Mouse (Mus musculus) MEL (cell line): Measurements from ENCODE around the gene Nwd1. TPM values are rescaled to one million over a fixed set of nuclear protein-coding genes. Genes with fewer than 3 reads are reported as not detected.
A peak's percentile ranks its signal among the peaks of the same experiment; 100 is the strongest.
"Not testable (repeated sequence)": the region's sequence is repeated elsewhere in the genome, so short reads cannot be mapped to it uniquely, and the experiment has no call there.

Experiments
- DNase-seq: peaks from one replicate; pipeline ENCODE4 v3.0.0; 2011; ENCODE audit warnings: low read depth, low spot score
- H3K27ac ChIP-seq: 2 replicates; pipeline ENCODE4 v1.5.1; 2012; ENCODE audit warnings: low read depth, mild to moderate bottlenecking, control low read depth, low read length, moderate library complexity; ENCODE audit not compliant: control insufficient read depth
- H3K27me3 ChIP-seq, 2 experiments: fragments of 150-350 bp in 1 of 2; sonication (generic) in 1 of 2; 2 replicates each; pipeline ENCODE4 v1.6.1; 2012; ENCODE audit warnings: low read length in 2 of 2, mild to moderate bottlenecking in 2 of 2, improper control_type of control experiment in 1 of 2, moderate library complexity in 1 of 2; ENCODE audit not compliant: insufficient read depth in 2 of 2, control insufficient read depth in 1 of 2
- H3K36me3 ChIP-seq, 2 experiments: 2 replicates each; pipeline ENCODE4 v1.6.1; 2012 to 2014; ENCODE audit warnings: low read length in 2 of 2, improper control_type of control experiment in 1 of 2, inconsistent platforms in 1 of 2, mild to moderate bottlenecking in 1 of 2; ENCODE audit not compliant: insufficient read depth in 2 of 2, control insufficient read depth in 1 of 2
- H3K4me1 ChIP-seq, 2 experiments: fragments of 150-350 bp in 1 of 2; sonication (generic) in 1 of 2; 2 replicates each; pipeline ENCODE4 v1.6.1; 2012; ENCODE audit warnings: low read length in 2 of 2, improper control_type of control experiment in 1 of 2, mild to moderate bottlenecking in 1 of 2; ENCODE audit not compliant: insufficient read depth in 2 of 2, control insufficient read depth in 1 of 2
- H3K4me3 ChIP-seq, 2 experiments: fragments of 150-350 bp in 1 of 2; sonication (generic) in 1 of 2; 2 replicates each; pipeline ENCODE4 v1.5.1; 2012; ENCODE audit warnings: low read depth in 2 of 2, low read length in 2 of 2, mild to moderate bottlenecking in 2 of 2, moderate library complexity in 2 of 2, control low read depth in 1 of 2, improper control_type of control experiment in 1 of 2; ENCODE audit not compliant: control insufficient read depth in 1 of 2, insufficient read depth in 1 of 2
- H3K79me2 ChIP-seq: 2 replicates; pipeline ENCODE4 v1.6.1; 2012; ENCODE audit warnings: mild to moderate bottlenecking, low read length, moderate library complexity; ENCODE audit not compliant: control insufficient read depth, poor library complexity, insufficient read depth
- H3K9ac ChIP-seq: 2 replicates; pipeline ENCODE4 v1.6.1; 2012; ENCODE audit warnings: low read depth, mild to moderate bottlenecking, control low read depth, low read length, moderate library complexity; ENCODE audit not compliant: control insufficient read depth, poor library complexity, severe bottlenecking
- H3K9me3 ChIP-seq: fragments of 150-350 bp; sonication (generic); replicated peaks from 2 replicates; pipeline ENCODE4 v1.6.1; 2012; ENCODE audit warnings: mild to moderate bottlenecking, low read length, improper control_type of control experiment, moderate library complexity; ENCODE audit not compliant: insufficient read depth
- CHD1 ChIP-seq: IDR thresholded peaks from 2 replicates; pipeline ENCODE4 v1.6.1; 2012; ENCODE audit warnings: low read depth, mild to moderate bottlenecking, inconsistent platforms, low read length, improper control_type of control experiment
- CTCF ChIP-seq, 3 experiments: IDR thresholded peaks in 2 of 3; conservative IDR thresholded peaks in 1 of 3; 2 replicates each; pipeline ENCODE4 v1.5.1; 2011 to 2012; ENCODE audit warnings: low read length in 3 of 3, low read depth in 2 of 3, mild to moderate bottlenecking in 2 of 3, improper control_type of control experiment in 1 of 3, inconsistent platforms in 1 of 3, mixed read lengths in 1 of 3, moderate library complexity in 1 of 3; ENCODE audit not compliant: control insufficient read depth in 1 of 3, insufficient read depth in 1 of 3, poor library complexity in 1 of 3, severe bottlenecking in 1 of 3
- GATA1 ChIP-seq: IDR thresholded peaks from 2 replicates; pipeline ENCODE4 v1.6.1; 2011; ENCODE audit warnings: low read depth, low read length, improper control_type of control experiment
- JUND ChIP-seq: IDR thresholded peaks from 2 replicates; pipeline ENCODE4 v1.6.1; 2011; ENCODE audit warnings: low read depth, mild to moderate bottlenecking, improper control_type of control experiment, low read length
- MAX ChIP-seq: IDR thresholded peaks from 2 replicates; pipeline ENCODE4 v1.6.1; 2011; ENCODE audit warnings: low read length, improper control_type of control experiment
- MAZ ChIP-seq: IDR thresholded peaks from 2 replicates; pipeline ENCODE4 v1.6.1; 2012; ENCODE audit warnings: low read depth, mild to moderate bottlenecking, inconsistent platforms, low read length, improper control_type of control experiment
- MEF2A ChIP-seq: IDR thresholded peaks from 2 replicates; pipeline ENCODE4 v1.6.1; 2014; ENCODE audit warnings: low read depth, mild to moderate bottlenecking, inconsistent platforms, low read length, improper control_type of control experiment; ENCODE audit not compliant: poor library complexity, insufficient replicate concordance, severe bottlenecking; ENCODE audit errors: extremely low read depth
- MXI1 ChIP-seq: IDR thresholded peaks from 2 replicates; pipeline ENCODE4 v1.6.1; 2011; ENCODE audit warnings: mild to moderate bottlenecking, low read depth, low read length, improper control_type of control experiment
- NELFE ChIP-seq: IDR thresholded peaks from 2 replicates; pipeline ENCODE4 v1.6.1; 2011; ENCODE audit warnings: low read depth, low read length, improper control_type of control experiment
- POLR2A ChIP-seq, 2 experiments: IDR thresholded peaks; 2 replicates each; pipeline ENCODE4 v1.6.1; 2011 to 2012; ENCODE audit warnings: low read length in 2 of 2, mild to moderate bottlenecking in 2 of 2, control low read depth in 1 of 2, improper control_type of control experiment in 1 of 2, low read depth in 1 of 2, moderate library complexity in 1 of 2; ENCODE audit not compliant: control insufficient read depth in 1 of 2, insufficient read depth in 1 of 2, poor library complexity in 1 of 2
- POLR2AphosphoS2 ChIP-seq: IDR thresholded peaks from 2 replicates; pipeline ENCODE4 v1.6.1; 2011; ENCODE audit warnings: low read length, improper control_type of control experiment
- RAD21 ChIP-seq: IDR thresholded peaks from 2 replicates; pipeline ENCODE4 v1.6.1; 2011; ENCODE audit warnings: mild to moderate bottlenecking, low read depth, low read length, improper control_type of control experiment
- TAL1 ChIP-seq: IDR thresholded peaks from 2 replicates; pipeline ENCODE4 v1.6.1; 2012; ENCODE audit warnings: mild to moderate bottlenecking, inconsistent platforms, low read length, moderate library complexity, mixed read lengths
- TBP ChIP-seq: IDR thresholded peaks from 2 replicates; pipeline ENCODE4 v1.8.0; 2011; ENCODE audit warnings: low read depth, low read length, improper control_type of control experiment
- TCF12 ChIP-seq: IDR thresholded peaks from 2 replicates; pipeline ENCODE4 v1.6.1; 2014; ENCODE audit warnings: low read depth, mild to moderate bottlenecking, inconsistent platforms, low read length, improper control_type of control experiment, moderate library complexity
- UBTF ChIP-seq: IDR thresholded peaks from 2 replicates; pipeline ENCODE4 v1.6.1; 2012; ENCODE audit warnings: low read depth, mild to moderate bottlenecking, inconsistent platforms, low read length, improper control_type of control experiment, moderate library complexity, borderline replicate concordance; ENCODE audit not compliant: insufficient read depth
- USF1 ChIP-seq: IDR thresholded peaks from 2 replicates; pipeline ENCODE4 v1.6.1; 2014; ENCODE audit warnings: low read depth, mild to moderate bottlenecking, inconsistent platforms, low read length, improper control_type of control experiment, moderate library complexity
- ZC3H11A ChIP-seq: IDR thresholded peaks from 2 replicates; pipeline ENCODE4 v1.6.1; 2012; ENCODE audit warnings: low read depth, mild to moderate bottlenecking, inconsistent platforms, low read length, improper control_type of control experiment
- ZKSCAN1 ChIP-seq: IDR thresholded peaks from 2 replicates; pipeline ENCODE4 v1.6.1; 2012; ENCODE audit warnings: low read depth, mild to moderate bottlenecking, inconsistent platforms, low read length, improper control_type of control experiment, moderate library complexity
- ZMIZ1 ChIP-seq: IDR thresholded peaks from 2 replicates; pipeline ENCODE4 v1.6.1; 2012; ENCODE audit warnings: low read depth, mild to moderate bottlenecking, inconsistent platforms, low read length, improper control_type of control experiment, moderate library complexity
- polyA plus RNA-seq, 2 experiments: library from polyadenylated mRNA; stranded (reverse) in 1 of 2; unstranded in 1 of 2; fragments of >175 nt in 1 of 2; fragments of >200 nt in 1 of 2; gene quantifications; 2 replicates each; pipeline versions ENCODE4 v1.2.1 to v1.2.4; 2012; ENCODE audit warnings: low replicate concordance in 2 of 2, low read depth in 1 of 2; ENCODE audit not compliant: insufficient read length in 2 of 2, insufficient read depth in 1 of 2, missing spikeins in 1 of 2
- total RNA-seq: library from RNA; depleted of rRNA; stranded (reverse); fragments of 300-350 nt; gene quantifications from 2 replicates; pipeline ENCODE4 v1.2.3, GENCODE M21; 2012

Gene Nwd1
- total and polyA plus RNA-seq, 3 experiments = 0.03 TPM; not detected in 2

- not testable (repeated sequence) for H3K27me3 ChIP-seq, H3K4me1 ChIP-seq, H3K79me2 ChIP-seq, H3K9me3 ChIP-seq, H3K36me3 ChIP-seq
- Histone ChIP-seq H3K4me3 (peak overlapping the region; percentile 6 to 38; a peak in 2 of 4 replicates), H3K27ac (peak overlapping the region; percentile 7; the same call in 1 of the 2 replicates), H3K9ac (0 out of 2 replicates have a peak overlapping the region, but pooled peaks have one; percentile 6)
- peak; percentile 45 for DNase-seq
- peak; percentile 96 for TF ChIP-seq TBP
- peak; percentile 50; the same call in 1 of the 2 replicates for TF ChIP-seq GATA1
These were observed 37.1 kb downstream of the Nwd1 start for GRCm38 (mm10) chr8:72683572-72684099.

- no peak for TF ChIP-seq ZC3H11A
- TF ChIP-seq NELFE = no peak
- TF ChIP-seq MEF2A = no peak
- TF ChIP-seq MXI1 = no peak
- TF ChIP-seq JUND = no peak
- no peak for TF ChIP-seq POLR2A (IDR thresholded peaks at IDR 0.05; ENCODE audit: control insufficient read depth in 1 of 2, insufficient read depth in 1 of 2, low read depth in 1 of 2, low read length in 2 of 2, poor library complexity in 1 of 2)
- TF ChIP-seq CTCF (IDR thresholded peaks at IDR 0.05 in 2 of 3, conservative IDR thresholded peaks at IDR 0.05 in 1 of 3; ENCODE audit: control insufficient read depth in 1 of 3, insufficient read depth in 1 of 3, low read depth in 2 of 3, low read length in 3 of 3, poor library complexity in 1 of 3, severe bottlenecking in 1 of 3) = no peak
- TF ChIP-seq RAD21 = no peak
- no peak for TF ChIP-seq POLR2AphosphoS2
- no peak for TF ChIP-seq MAZ
- no peak for TF ChIP-seq CHD1
- TF ChIP-seq GATA1 = no peak
- TF ChIP-seq UBTF = no peak
- no peak for TF ChIP-seq MAX
- TF ChIP-seq ZMIZ1 = no peak
- no peak for TF ChIP-seq TAL1
- TF ChIP-seq ZKSCAN1 = no peak
- TF ChIP-seq TCF12 = no peak
- no peak for TF ChIP-seq USF1
- TF ChIP-seq, all 39 proteins: peak for 0
These were observed 51.9 kb downstream of the Nwd1 start for GRCm38 (mm10) chr8:72698349-72698926.

More at GRCm38 (mm10) chr8:72698349-72698926, 51.9 kb downstream of the Nwd1 start:
- H3K9me3 ChIP-seq = no peaks in the 10 kb centered on the region
- H3K27ac ChIP-seq = no peak overlapping the region
- H3K36me3 ChIP-seq = no peaks in the 10 kb centered on the region
- no peaks in the 10 kb centered on the region for H3K79me2 ChIP-seq
- no peaks in the 10 kb centered on the region for H3K27me3 ChIP-seq
- DNase-seq = no peak
- no peak overlapping the region for H3K4me3 ChIP-seq
- H3K4me1 ChIP-seq = no peaks in the 10 kb centered on the region
- no peak overlapping the region for H3K9ac ChIP-seq
